Comparison of ENCODE assay signal across 22 mouse cellular contexts in the genomic region with DNA sequence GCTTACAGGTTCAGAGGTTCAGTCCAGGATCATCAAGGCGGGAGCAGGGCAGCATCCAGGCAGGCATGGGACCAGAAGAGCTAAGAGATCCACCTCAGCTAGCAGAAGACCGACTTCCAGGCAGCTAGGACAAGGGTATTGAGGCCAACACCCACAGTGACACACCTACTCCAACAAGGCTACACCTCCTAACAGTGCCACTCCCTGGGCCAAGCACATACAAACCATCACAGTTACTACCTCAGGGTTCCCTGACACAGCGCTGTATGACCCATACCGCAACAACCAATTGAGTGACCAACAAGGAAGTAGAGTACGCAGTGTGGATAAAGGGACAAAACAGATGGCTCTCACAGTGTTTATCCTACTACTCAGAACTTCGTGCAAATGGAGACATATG.
"Had no signal": no experiment of that assay in that cellular context is flagged by ENCODE, and none has a peak within 500 bp of the region (broad histone marks: within the 10 kb centered on the region; RNA-seq: fewer than 3 reads in every experiment).

No protein-coding gene starts in this region.

- H3K4me1 ChIP-seq: neural tube, embryonic 12.5 days had no signal

- H3K4me3 ChIP-seq: kidney, embryonic 15.5 days; limb, embryonic 12.5 days; limb, embryonic 15.5 days; liver, embryonic 15.5 days; megakaryocyte, embryonic 14.5 days; midbrain, embryonic 10.5 days; midbrain, embryonic 15.5 days; neural tube, embryonic 12.5 days; neural tube, embryonic 15.5 days had no signal

- H3K36me3 ChIP-seq: kidney, embryonic 15.5 days; limb, embryonic 12.5 days; limb, embryonic 15.5 days; liver, embryonic 15.5 days; midbrain, embryonic 10.5 days; midbrain, embryonic 15.5 days; neural tube, embryonic 12.5 days; neural tube, embryonic 15.5 days had no signal

- H3K4me2 ChIP-seq: kidney, embryonic 15.5 days; limb, embryonic 12.5 days; limb, embryonic 15.5 days; lung, embryonic 14.5 days; midbrain, embryonic 15.5 days; neural tube, embryonic 12.5 days; neural tube, embryonic 15.5 days had no signal

- H3K27ac ChIP-seq: kidney, embryonic 15.5 days; limb, embryonic 12.5 days; limb, embryonic 15.5 days; macrophage; midbrain, embryonic 10.5 days; midbrain, embryonic 15.5 days; neural tube, embryonic 12.5 days; neural tube, embryonic 15.5 days had no signal

- ATAC-seq: hindbrain, embryonic 16.5 days; lung, postnatal 0 days; midbrain, embryonic 15.5 days had no signal

- H3K27me3 ChIP-seq: midbrain, embryonic 15.5 days; neural tube, embryonic 12.5 days; neural tube, embryonic 15.5 days had no signal

- DNase-seq: kidney, adult 11 months; kidney, adult 8-10 months; kidney, postnatal 10 days; kidney, postnatal 36 days; left cerebral cortex, postnatal 4 days; lung, embryonic 14.5 days; retina, postnatal 1 day; right cerebral cortex, postnatal 25 days; spleen, adult 18-20 months; thymus, postnatal 25 days had no signal

- H3K9ac ChIP-seq: kidney, embryonic 15.5 days; limb, embryonic 12.5 days; limb, embryonic 15.5 days; liver, embryonic 15.5 days; lung, embryonic 14.5 days; midbrain, embryonic 15.5 days; neural tube, embryonic 12.5 days; neural tube, embryonic 15.5 days had no signal

- H3K9me3 ChIP-seq: kidney, embryonic 15.5 days; limb, embryonic 12.5 days; limb, embryonic 15.5 days; liver, embryonic 15.5 days; megakaryocyte, embryonic 14.5 days; midbrain, embryonic 10.5 days; midbrain, embryonic 15.5 days; neural tube, embryonic 12.5 days; neural tube, embryonic 15.5 days had no signal
